Mouse (Mus musculus) heart, adult 2 months (tissue): ENCODE results near the gene Bcl2l13. TPM values are rescaled to one million over a fixed set of nuclear protein-coding genes. Genes with fewer than 3 reads are reported as not detected.

ENCODE experiments used
- DNase-seq, 2 experiments: peaks; one replicate each; pipeline ENCODE4 v3.0.0; 2021
- H3K27ac ChIP-seq: fragments of 200-600 bp; 2 replicates; pipeline ENCODE4 v1.8.1; 2022
- H3K27me3 ChIP-seq: fragments of 200-500 bp; 2 replicates; pipeline ENCODE4 v1.6.1; 2012; ENCODE audit warnings: mild to moderate bottlenecking, low read length, inconsistent platforms, mixed read lengths; ENCODE audit not compliant: control insufficient read depth, insufficient read depth
- H3K36me3 ChIP-seq: fragments of 200-500 bp; 2 replicates; pipeline ENCODE4 v1.6.1; 2012; ENCODE audit warnings: low read length, inconsistent platforms; ENCODE audit not compliant: control insufficient read depth, insufficient read depth
- H3K4me1 ChIP-seq: fragments of 200-500 bp; 2 replicates; pipeline ENCODE4 v1.6.1; 2011; ENCODE audit warnings: low read length; ENCODE audit not compliant: control insufficient read depth, insufficient read depth
- H3K4me3 ChIP-seq: fragments of 200-600 bp; 2 replicates; pipeline ENCODE4 v1.8.1; 2022
- H3K79me2 ChIP-seq: fragments of 200-500 bp; replicated peaks from 2 replicates; pipeline ENCODE4 v1.6.1; 2012; ENCODE audit warnings: mild to moderate bottlenecking, inconsistent platforms, low read length, moderate library complexity, mixed read lengths; ENCODE audit not compliant: control insufficient read depth, insufficient read depth
- H3K9ac ChIP-seq: fragments of 200-500 bp; 2 replicates; pipeline ENCODE4 v1.6.1; 2012; ENCODE audit warnings: low read depth, mild to moderate bottlenecking, control low read depth, inconsistent platforms, low read length, mixed read lengths
- CTCF ChIP-seq: fragments of 200-600 bp; IDR thresholded peaks from 2 replicates; pipeline ENCODE4 v1.8.1; 2022; ENCODE audit warnings: antibody characterized with exemption, mild to moderate bottlenecking, moderate library complexity
- EP300 ChIP-seq: fragments of 200-500 bp; IDR thresholded peaks from 2 replicates; pipeline ENCODE4 v1.6.1; 2011; ENCODE audit warnings: low read depth, low read length, control low read depth; ENCODE audit not compliant: insufficient read depth
- POLR2A ChIP-seq: fragments of 200-500 bp; IDR thresholded peaks from 2 replicates; pipeline ENCODE4 v1.6.1; 2011; ENCODE audit warnings: mild to moderate bottlenecking, low read depth, low read length, control low read depth; ENCODE audit not compliant: insufficient read depth
- WGBS: fragments of 180-500 bp; shearing (Covaris S2); methylation state at CpG from one replicate; pipeline ENCODE4 v1.1.7; 2018; 5-methylcytosine and 5-hydroxymethylcytosine counted together
- intact Hi-C: fragments of 180-260 bp; cut with DNase I; formaldehyde crosslinking; loops from one replicate; pipeline ENCODE4 v1.15.1; 2025
- long read RNA-seq: library from polyadenylated mRNA; stranded (forward); transcript quantifications from one replicate; pipeline ENCODE4 v2.0.0, GENCODE M21; 2021
- polyA plus RNA-seq: library from polyadenylated mRNA; depleted of rRNA; stranded (reverse); fragments of >200 nt; gene quantifications from 2 replicates; pipeline ENCODE4 v1.2.3, GENCODE M21; 2012; rRNA removed
- total RNA-seq, 2 experiments: library from RNA; stranded (reverse); gene quantifications; 2 replicates each; pipeline ENCODE4 v1.2.3; 2021

The Bcl2l13 gene
- total RNA-seq, result 10 to 100 TPM; 72.5 to 84.8 TPM
- polyA plus RNA-seq, result 36.2 and 49.7 TPM in 2 replicates
- long read RNA-seq, full-length matches to known transcripts, result 69 of 87 reads
- long read RNA-seq, partial matches to known transcripts, result 7 of 87 reads
- long read RNA-seq, other reads (novel, unspliced or antisense), result 11 of 87 reads

DNA sequence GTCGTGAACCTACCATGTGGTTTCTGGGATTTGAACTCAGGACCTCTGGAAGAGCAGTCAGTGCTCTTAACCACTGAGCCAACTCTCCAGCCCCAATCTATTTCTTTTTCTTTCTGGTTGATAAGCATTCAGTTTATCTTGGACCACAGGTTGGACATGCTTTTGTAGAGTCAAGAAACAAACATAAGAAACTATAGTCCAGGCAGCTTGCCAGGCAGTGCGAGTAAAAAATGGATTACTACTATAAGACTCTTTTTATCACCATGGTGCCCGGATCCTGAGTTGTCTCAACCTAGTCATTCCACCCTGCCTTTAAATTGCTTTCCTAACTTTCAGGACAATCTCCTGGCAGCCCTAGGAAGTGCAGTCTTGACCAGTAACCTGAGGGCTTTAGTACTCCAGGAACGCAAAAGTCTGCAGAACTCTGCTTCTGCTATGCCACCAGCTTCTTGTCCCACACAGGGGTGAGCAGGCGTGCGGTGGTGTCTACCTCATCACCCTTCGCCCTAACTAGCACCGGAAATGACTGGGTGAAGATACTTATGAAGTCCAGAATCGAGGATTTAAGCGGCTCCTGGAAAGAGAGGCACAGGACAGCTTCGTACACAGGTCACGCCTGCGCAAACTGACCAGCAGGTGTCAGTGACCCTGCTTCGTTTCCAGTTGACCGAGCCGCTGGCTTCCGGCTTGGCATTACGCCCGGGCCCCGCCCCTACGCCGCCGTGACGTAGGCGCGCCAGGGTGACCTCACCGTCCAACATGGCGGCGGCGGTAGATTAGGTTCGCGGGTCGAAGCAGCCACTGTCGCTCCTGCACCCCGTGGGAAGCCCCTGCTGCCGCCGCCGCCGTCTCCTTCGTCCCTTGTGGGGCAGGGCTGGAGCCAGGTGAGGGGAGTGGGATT, at the start of gene Bcl2l13:
TSS of gene Bcl2l13 (plus strand) at position 739 of the 901 bp plus-strand sequence.
- H3K4me3 ChIP-seq, result peak within 1 kb of the TSS; percentile 98
- no peaks in the 10 kb centered on the region for H3K4me1 ChIP-seq
- peak within 1 kb of the TSS; percentile 99 for H3K27ac ChIP-seq
- H3K36me3 ChIP-seq, result no peaks in the 10 kb centered on the region; the same call in 1 of the 2 replicates
- H3K9ac ChIP-seq, result peak within 1 kb of the TSS; percentile 97
- intact Hi-C loops, result no loop called here
- DNase-seq, result peak; percentile 97 to 100
- peak; percentile 96 for TF ChIP-seq POLR2A
- peak; percentile 77; the same call in 1 of the 2 replicates for TF ChIP-seq EP300
- TF ChIP-seq CTCF, result peak; percentile 81
- WGBS, result 3% methylated on average over 40 of the region's 40 CpGs
- no peaks in the 10 kb centered on the region for H3K27me3 ChIP-seq
- H3K79me2 ChIP-seq, result 0 out of 2 replicates have a peak, but pooled peaks cover 1% of the 10 kb centered on the region

- no peak overlapping the region for H3K9ac ChIP-seq
- no peak overlapping the region for H3K27ac ChIP-seq
- no peaks in the 10 kb centered on the region for H3K79me2 ChIP-seq
- no peaks in the 10 kb centered on the region for H3K27me3 ChIP-seq
- WGBS, result 82% methylated on average over 5 of the region's 5 CpGs
- TF ChIP-seq EP300 (no peak), POLR2A (no peak), CTCF (no peak)
- intact Hi-C loops, result no loop called here
- H3K36me3 ChIP-seq, result no peaks in the 10 kb centered on the region
- DNase-seq, result no peak
- H3K4me1 ChIP-seq, result no peaks in the 10 kb centered on the region
- H3K4me3 ChIP-seq, result no peak overlapping the region
These were observed 47.9 kb upstream of the Bcl2l13 start for GRCm38 (mm10) chr6:120788068-120788607.

GRCm38 (mm10) chr6:120788904-120789303, 47.1 kb upstream of the Bcl2l13 start:
- intact Hi-C loops, result no loop called here
- H3K79me2 ChIP-seq, result no peaks in the 10 kb centered on the region
- H3K27me3 ChIP-seq, result no peaks in the 10 kb centered on the region
- no peak overlapping the region for H3K4me3 ChIP-seq
- no peaks in the 10 kb centered on the region for H3K36me3 ChIP-seq
- H3K4me1 ChIP-seq, result no peaks in the 10 kb centered on the region
- no peak overlapping the region for H3K27ac ChIP-seq
- no peak overlapping the region for H3K9ac ChIP-seq
- TF ChIP-seq EP300, result no peak
- peak; percentile 25; the same call in 1 of the 2 replicates for TF ChIP-seq CTCF
- no peak for TF ChIP-seq POLR2A
- DNase-seq, result no peak

GRCm38 (mm10) chr6:120790153-120790552, 45.9 kb upstream of the Bcl2l13 start:
- H3K27ac ChIP-seq, result no peak overlapping the region
- TF ChIP-seq CTCF, result no peak
- TF ChIP-seq POLR2A, result no peak
- no peak for TF ChIP-seq EP300
- no peaks in the 10 kb centered on the region for H3K4me1 ChIP-seq
- intact Hi-C loops, result no loop called here
- DNase-seq, result no peak
- no peaks in the 10 kb centered on the region for H3K36me3 ChIP-seq
- WGBS, result 65% methylated on average over 11 of the region's 11 CpGs
- H3K9ac ChIP-seq, result no peak overlapping the region
- no peak overlapping the region for H3K4me3 ChIP-seq
- no peaks in the 10 kb centered on the region for H3K79me2 ChIP-seq
- H3K27me3 ChIP-seq, result no peaks in the 10 kb centered on the region

DNA sequence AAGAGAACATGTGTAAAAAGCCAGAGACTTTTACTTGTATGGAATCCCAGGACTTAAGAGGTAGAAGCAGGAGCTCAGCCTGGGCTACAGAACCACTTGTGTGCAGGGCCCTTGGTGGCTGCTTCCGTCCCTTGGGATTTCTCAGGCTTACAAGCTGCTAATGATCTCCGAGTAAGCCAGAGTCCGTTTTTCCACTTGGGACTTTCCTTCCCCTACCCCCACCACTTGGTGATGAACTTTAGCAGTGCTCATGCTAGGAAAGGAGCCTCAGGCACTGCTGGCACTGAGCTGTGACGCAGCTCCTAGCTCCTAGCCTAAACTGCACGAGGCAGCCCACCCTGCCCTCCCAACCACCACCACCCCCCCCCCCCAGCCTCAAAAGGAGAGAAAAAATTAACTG, 45.3 kb upstream of the Bcl2l13 start:
- no peak for TF ChIP-seq CTCF
- TF ChIP-seq POLR2A, result no peak
- TF ChIP-seq EP300, result no peak
- no peaks in the 10 kb centered on the region for H3K79me2 ChIP-seq
- intact Hi-C loops, result no loop called here
- 65% methylated on average over 5 of the region's 5 CpGs for WGBS
- no peaks in the 10 kb centered on the region for H3K36me3 ChIP-seq
- H3K4me3 ChIP-seq, result no peak overlapping the region
- H3K9ac ChIP-seq, result no peak overlapping the region
- H3K27ac ChIP-seq, result no peak overlapping the region
- H3K4me1 ChIP-seq, result no peaks in the 10 kb centered on the region
- no peaks in the 10 kb centered on the region for H3K27me3 ChIP-seq
- no peak for DNase-seq

- no peak for TF ChIP-seq EP300
- TF ChIP-seq POLR2A, result no peak
- no peak for TF ChIP-seq CTCF
- Histone ChIP-seq H3K4me1 (no peaks in the 10 kb centered on the region), H3K27ac (no peak overlapping the region), H3K79me2 (no peaks in the 10 kb centered on the region), H3K36me3 (no peaks in the 10 kb centered on the region; the same call in 1 of the 2 replicates), H3K9ac (no peak overlapping the region), H3K27me3 (no peaks in the 10 kb centered on the region), H3K4me3 (no peak overlapping the region)
- intact Hi-C loops, result no loop called here
- DNase-seq, result no peak
- 75% methylated on average over 8 of the region's 8 CpGs for WGBS
These were observed 43.1 kb upstream of the Bcl2l13 start for GRCm38 (mm10) chr6:120792947-120793346.
